Mouse (Mus musculus) kidney, postnatal 0 days (tissue): ENCODE measurements at regions not wholly inside any gene's neighbourhood (a gene's known extent, or its start where the extent isn't known, plus 50 kb on each side); places are given as distances from the start of the nearest gene placed in this dataset.

Experiments
- ATAC-seq: fragments of 200-750 bp; cut with Nextera tagmentation; replicated peaks from 2 replicates; pipeline ENCODE4 v1.8.0; 2017; ENCODE audit warnings: low read depth, moderate number of reproducible peaks, moderate TSS enrichment, moderate library complexity; ENCODE audit not compliant: low FRiP score
- DNase-seq: peaks from one replicate; pipeline ENCODE4 v3.0.0-alpha.2; 2016; ENCODE audit warnings: low spot score
- H3K27ac ChIP-seq: fragments of 300-500 bp; sonication (generic); 2 replicates; pipeline ENCODE4 v1.5.1; 2014; ENCODE audit warnings: mild to moderate bottlenecking
- H3K27me3 ChIP-seq: fragments of 300-500 bp; sonication (generic); 2 replicates; pipeline ENCODE4 v1.6.1; 2014; ENCODE audit warnings: low read length, mixed read lengths; ENCODE audit not compliant: insufficient read depth
- H3K36me3 ChIP-seq: fragments of 300-500 bp; sonication (generic); 2 replicates; pipeline ENCODE4 v1.6.1; 2014; ENCODE audit warnings: low read length, mixed read lengths; ENCODE audit not compliant: insufficient read depth
- H3K4me1 ChIP-seq: fragments of 300-500 bp; sonication (generic); replicated peaks from 2 replicates; pipeline ENCODE4 v1.6.1; 2014; ENCODE audit warnings: antibody characterized with exemption, low read length, mixed read lengths; ENCODE audit not compliant: insufficient read depth
- H3K4me2 ChIP-seq: fragments of 300-500 bp; sonication (generic); 2 replicates; pipeline ENCODE4 v1.6.1; 2014; ENCODE audit warnings: mild to moderate bottlenecking, low read length, moderate library complexity, mixed read lengths
- H3K4me3 ChIP-seq: fragments of 300-500 bp; sonication (generic); replicated peaks from 2 replicates; pipeline ENCODE4 v1.5.1; 2014; ENCODE audit warnings: low read depth, low read length
- H3K9ac ChIP-seq: fragments of 300-500 bp; sonication (generic); 2 replicates; pipeline ENCODE4 v1.6.1; 2014; ENCODE audit warnings: low read depth, low read length
- H3K9me3 ChIP-seq: fragments of 300-500 bp; sonication (generic); replicated peaks from 2 replicates; pipeline ENCODE4 v1.6.1; 2016; ENCODE audit warnings: low read length, inconsistent platforms, mixed read lengths
- CTCF ChIP-seq: IDR thresholded peaks from 2 replicates; pipeline ENCODE4 v1.5.1; 2016; ENCODE audit warnings: antibody characterized with exemption, low read depth, mild to moderate bottlenecking, moderate library complexity
- WGBS: fragments of 180-500 bp; shearing (Covaris S2); extraction: QIAGEN DNeasy Blood & Tissue Kit; methylation state at CpG from one replicate; pipeline ENCODE4 v1.1.7; 2014; 5-methylcytosine and 5-hydroxymethylcytosine counted together

- H3K4me1 ChIP-seq, result no peaks in the 10 kb centered on the region
- no peaks in the 10 kb centered on the region for H3K36me3 ChIP-seq
- DNase-seq (peak; percentile 84), ATAC-seq (no peak; the same call in 1 of the 2 replicates)
- H3K4me3 ChIP-seq, result no peak overlapping the region
- 17% methylated on average over 10 of the region's 10 CpGs for WGBS
- H3K9ac ChIP-seq, result no peak overlapping the region
- no peak overlapping the region for H3K4me2 ChIP-seq
- TF ChIP-seq CTCF, result no peak
- H3K9me3 ChIP-seq, result no peaks in the 10 kb centered on the region
- H3K27ac ChIP-seq, result no peak overlapping the region
- H3K27me3 ChIP-seq, result no peaks in the 10 kb centered on the region
These were observed 309.2 kb upstream of the Epha4 start for GRCm38 (mm10) chr1:77823801-77824687.

- Histone ChIP-seq H3K4me2 (no peak overlapping the region), H3K4me1 (no peaks in the 10 kb centered on the region), H3K9ac (no peak overlapping the region), H3K4me3 (no peak overlapping the region), H3K27ac (no peak overlapping the region), H3K36me3 (no peaks in the 10 kb centered on the region), H3K9me3 (no peaks in the 10 kb centered on the region), H3K27me3 (no peaks in the 10 kb centered on the region)
- ATAC-seq (no peak), DNase-seq (no peak)
- no peak for TF ChIP-seq CTCF
- 87% methylated on average over 2 of the region's 2 CpGs for WGBS
These were observed 305.2 kb upstream of the Epha4 start for GRCm38 (mm10) chr1:77820101-77820500.

- H3K9ac ChIP-seq, result no peak overlapping the region
- no peak overlapping the region for H3K4me3 ChIP-seq
- no peaks in the 10 kb centered on the region for H3K27me3 ChIP-seq
- ATAC-seq (no peak), DNase-seq (no peak)
- no peak overlapping the region for H3K27ac ChIP-seq
- no peak overlapping the region for H3K4me2 ChIP-seq
- TF ChIP-seq CTCF, result no peak
- WGBS, result 85% methylated on average over 4 of the region's 4 CpGs
- no peaks in the 10 kb centered on the region for H3K9me3 ChIP-seq
- H3K4me1 ChIP-seq, result no peaks in the 10 kb centered on the region
- H3K36me3 ChIP-seq, result no peaks in the 10 kb centered on the region
These were observed 300.6 kb upstream of the Epha4 start for GRCm38 (mm10) chr1:77815451-77815850.

- Histone ChIP-seq H3K27me3 (no peaks in the 10 kb centered on the region), H3K27ac (no peak overlapping the region)
These were observed 296.7 kb upstream of the Epha4 start for GRCm38 (mm10) chr1:77811573-77811972.

GRCm38 (mm10) chr1:77790974-77791373, 276.1 kb upstream of the Epha4 start:
- H3K36me3 ChIP-seq, result no peaks in the 10 kb centered on the region
- H3K4me1 ChIP-seq, result no peaks in the 10 kb centered on the region
- no peaks in the 10 kb centered on the region for H3K9me3 ChIP-seq
- no peak for ATAC-seq
- no peak overlapping the region for H3K4me2 ChIP-seq
- H3K27ac ChIP-seq, result no peak overlapping the region
- WGBS, result 68% methylated on average over 6 of the region's 6 CpGs
- no peak for TF ChIP-seq CTCF
- no peak overlapping the region for H3K9ac ChIP-seq
- H3K27me3 ChIP-seq, result no peaks in the 10 kb centered on the region
- DNase-seq, result no peak
- no peak overlapping the region for H3K4me3 ChIP-seq

More at GRCm38 (mm10) chr1:77811573-77811972, 296.7 kb upstream of the Epha4 start:
- no peak overlapping the region for H3K9ac ChIP-seq
- TF ChIP-seq CTCF, result no peak
- no peaks in the 10 kb centered on the region for H3K9me3 ChIP-seq
- no peak overlapping the region for H3K4me3 ChIP-seq
- H3K4me1 ChIP-seq, result no peaks in the 10 kb centered on the region
- DNase-seq (no peak), ATAC-seq (no peak)
- no peaks in the 10 kb centered on the region for H3K36me3 ChIP-seq
- no peak overlapping the region for H3K4me2 ChIP-seq

GRCm38 (mm10) chr1:77754326-77754725, 239.4 kb upstream of the Epha4 start:
- H3K27me3 ChIP-seq, result no peaks in the 10 kb centered on the region
- ATAC-seq (no peak), DNase-seq (no peak)
- WGBS, result 82% methylated on average over 3 of the region's 3 CpGs
- no peaks in the 10 kb centered on the region for H3K4me1 ChIP-seq
- H3K4me2 ChIP-seq, result no peak overlapping the region
- H3K27ac ChIP-seq, result no peak overlapping the region
- no peaks in the 10 kb centered on the region for H3K36me3 ChIP-seq
- no peak overlapping the region for H3K4me3 ChIP-seq
- no peak overlapping the region for H3K9ac ChIP-seq
- H3K9me3 ChIP-seq, result no peaks in the 10 kb centered on the region
- no peak for TF ChIP-seq CTCF
